Mouse (Mus musculus): ENCODE results near the gene Rsph6a. TPM values are rescaled to one million over a fixed set of nuclear protein-coding genes. Genes with fewer than 3 reads are reported as not detected.

Gene Rsph6a
- 0.34 TPM for total RNA-seq (2023)

DNA sequence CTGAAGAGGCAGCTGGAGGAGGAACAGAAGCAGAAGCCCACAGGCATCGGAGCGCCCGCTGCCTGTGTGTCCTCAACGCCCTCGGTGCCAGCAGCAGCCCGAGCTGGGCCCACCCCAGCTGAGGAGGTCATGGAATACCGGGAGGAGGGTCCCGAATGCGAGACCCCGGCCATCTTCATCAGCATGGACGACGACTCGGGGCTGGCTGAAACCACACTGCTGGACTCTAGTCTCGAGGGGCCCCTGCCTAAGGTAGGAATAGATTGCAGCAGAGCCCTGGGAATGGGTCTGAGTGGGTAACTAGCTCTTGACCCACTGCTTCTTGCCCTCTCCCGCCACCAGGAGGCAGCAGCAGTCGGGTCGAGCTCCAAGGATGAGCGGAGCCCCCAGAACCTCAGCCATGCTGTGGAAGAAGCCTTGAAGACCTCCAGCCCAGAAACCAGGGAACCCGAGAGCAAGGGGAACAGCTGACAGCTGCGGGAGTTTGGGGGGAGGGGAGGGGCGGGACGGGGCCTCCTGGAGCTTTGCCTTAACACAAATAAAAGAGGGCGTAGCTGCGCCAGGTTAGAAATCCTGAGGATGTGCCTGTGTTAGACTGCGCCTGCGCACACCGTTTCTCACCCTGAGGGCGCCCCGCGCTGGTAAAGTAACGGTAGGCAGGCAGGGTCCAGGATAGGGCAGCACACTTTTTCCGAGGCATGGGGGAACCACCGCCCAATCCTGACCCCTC, at the start of gene Rsph6a:
Rsph6a (plus strand) TSS at position 644 of the 730 bp plus-strand sequence.

DNA sequence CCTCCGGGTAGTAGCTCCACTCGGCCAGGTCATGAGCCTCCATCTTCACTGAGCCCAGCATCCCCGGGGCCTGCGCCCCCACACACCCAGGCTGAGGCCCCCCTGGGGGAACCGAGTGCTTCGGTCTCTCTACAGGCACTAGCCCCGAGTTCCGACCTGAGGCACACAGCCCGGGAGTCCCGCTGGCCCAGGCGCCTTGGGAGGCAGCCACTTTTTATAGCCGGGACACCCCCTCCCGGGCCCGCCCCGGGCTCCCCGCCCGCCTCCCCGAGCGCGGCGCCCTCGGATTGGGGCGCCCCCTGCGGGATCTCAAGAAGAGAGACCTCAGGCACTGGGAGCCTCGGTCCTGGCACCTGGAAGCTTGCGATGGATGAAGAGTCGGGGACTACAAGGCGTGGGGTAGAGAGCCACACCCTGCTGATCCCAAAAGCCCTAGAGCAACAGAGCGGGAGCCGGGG, 31.1 kb upstream of the Rsph6a start, which contains the start of gene Foxa3:
Foxa3 (minus strand) TSS at position 182 of the 458 bp plus-strand sequence.

DNA sequence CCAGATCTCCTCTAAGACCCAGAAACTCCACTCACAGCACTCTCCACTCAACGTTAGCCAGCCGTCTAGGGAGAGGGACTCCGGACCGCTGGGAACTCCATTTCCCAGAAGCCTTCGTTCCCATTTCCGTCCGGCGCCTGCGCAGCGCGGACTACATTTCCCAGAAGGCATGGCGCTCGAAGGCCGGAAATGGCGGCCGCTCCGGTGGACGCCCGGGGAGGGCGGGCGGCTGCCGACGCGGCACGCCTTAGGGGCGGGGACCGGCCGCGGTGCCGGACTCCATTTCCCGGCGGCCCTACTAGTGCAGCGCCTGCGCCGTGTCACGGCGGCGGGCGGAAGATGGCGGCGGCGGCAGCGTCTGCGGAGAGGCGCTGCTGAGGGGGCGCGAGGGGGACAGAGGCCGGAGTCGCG, 30.4 kb upstream of the Rsph6a start, which contains the start of gene Sympk:
Sympk (plus strand) TSS at position 282 of the 411 bp plus-strand sequence.

DNA sequence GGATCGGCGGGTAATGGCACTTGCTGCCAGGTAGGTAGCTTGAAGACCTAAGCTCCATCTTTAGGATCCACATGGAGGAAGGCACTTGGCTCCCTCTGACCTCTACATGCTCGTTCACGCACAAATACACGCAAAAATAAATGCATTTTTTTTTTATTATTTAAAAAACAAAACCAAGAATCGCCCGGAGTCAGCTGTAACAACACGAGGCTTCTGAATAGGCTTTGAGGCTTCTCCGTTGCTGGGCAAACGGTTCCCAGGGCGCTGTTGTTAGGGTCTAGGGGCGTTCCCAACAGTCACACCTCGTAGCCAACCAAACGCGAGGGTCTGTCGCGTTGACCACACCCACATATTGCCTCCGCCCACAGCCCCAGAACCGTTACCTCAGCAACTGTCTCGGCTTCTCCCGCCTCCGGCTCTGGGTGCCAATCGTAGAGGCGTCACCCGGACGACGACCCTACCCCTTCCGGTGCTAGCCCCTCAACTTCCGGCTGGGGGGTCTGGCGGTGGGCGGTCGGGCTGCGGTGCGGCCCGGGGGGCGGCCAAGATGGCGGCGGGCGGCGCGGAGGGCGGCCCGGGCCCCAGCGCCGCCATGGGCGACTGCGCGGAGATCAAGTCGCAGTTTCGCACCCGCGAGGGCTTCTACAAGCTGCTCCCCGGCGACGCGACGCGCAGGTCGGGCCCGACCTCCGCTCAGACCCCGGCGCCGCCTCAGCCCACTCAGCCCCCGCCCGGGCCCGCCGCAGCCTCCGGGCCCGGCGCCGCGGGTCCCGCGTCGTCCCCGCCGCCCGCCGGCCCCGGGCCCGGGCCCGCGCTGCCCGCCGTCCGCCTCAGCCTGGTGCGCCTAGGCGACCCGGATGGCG, 21.5 kb downstream of the Rsph6a start, which contains the start of gene Dmwd:
Dmwd (plus strand) TSS at position 505 of the 863 bp plus-strand sequence.

DNA sequence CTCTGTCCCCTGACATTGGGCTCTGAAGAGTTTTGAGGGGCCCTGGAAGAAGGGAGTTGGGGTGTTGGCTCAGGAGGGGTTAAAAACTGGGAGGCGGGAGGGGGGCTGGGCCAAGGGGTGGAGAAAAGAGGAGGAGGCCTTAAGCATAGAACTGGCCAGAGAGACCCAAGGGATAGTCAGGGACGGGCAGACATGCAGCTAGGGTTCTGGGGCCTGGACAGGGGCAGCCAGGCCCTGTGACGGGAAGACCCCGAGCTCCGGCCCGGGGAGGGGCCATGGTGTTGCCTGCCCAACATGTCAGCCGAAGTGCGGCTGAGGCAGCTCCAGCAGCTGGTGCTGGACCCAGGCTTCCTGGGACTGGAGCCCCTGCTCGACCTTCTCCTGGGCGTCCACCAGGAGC, 29.2 kb downstream of the Rsph6a start, which contains the start of gene Dmpk:
Dmpk (plus strand) TSS at position 149 of the 400 bp plus-strand sequence.

DNA sequence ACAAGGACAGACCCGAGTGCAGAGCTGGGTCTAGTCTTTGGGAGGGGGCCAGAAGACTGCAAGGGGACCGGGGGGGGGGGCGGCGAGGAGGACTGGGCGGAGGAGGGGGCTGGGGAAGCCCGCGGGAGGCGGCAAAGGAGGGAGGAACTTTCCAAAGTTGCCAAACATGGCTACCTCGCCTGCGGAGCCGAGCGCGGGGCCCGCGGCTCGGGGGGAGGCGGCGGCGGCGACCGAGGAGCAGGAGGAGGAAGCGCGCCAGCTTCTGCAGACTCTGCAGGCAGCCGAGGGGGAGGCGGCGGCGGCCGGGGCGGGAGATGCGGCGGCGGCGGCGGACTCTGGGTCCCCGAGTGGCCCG, 40.0 kb downstream of the Rsph6a start, which contains the start of gene Six5:
Six5 (plus strand) TSS at position 124 of the 355 bp plus-strand sequence.

DNA sequence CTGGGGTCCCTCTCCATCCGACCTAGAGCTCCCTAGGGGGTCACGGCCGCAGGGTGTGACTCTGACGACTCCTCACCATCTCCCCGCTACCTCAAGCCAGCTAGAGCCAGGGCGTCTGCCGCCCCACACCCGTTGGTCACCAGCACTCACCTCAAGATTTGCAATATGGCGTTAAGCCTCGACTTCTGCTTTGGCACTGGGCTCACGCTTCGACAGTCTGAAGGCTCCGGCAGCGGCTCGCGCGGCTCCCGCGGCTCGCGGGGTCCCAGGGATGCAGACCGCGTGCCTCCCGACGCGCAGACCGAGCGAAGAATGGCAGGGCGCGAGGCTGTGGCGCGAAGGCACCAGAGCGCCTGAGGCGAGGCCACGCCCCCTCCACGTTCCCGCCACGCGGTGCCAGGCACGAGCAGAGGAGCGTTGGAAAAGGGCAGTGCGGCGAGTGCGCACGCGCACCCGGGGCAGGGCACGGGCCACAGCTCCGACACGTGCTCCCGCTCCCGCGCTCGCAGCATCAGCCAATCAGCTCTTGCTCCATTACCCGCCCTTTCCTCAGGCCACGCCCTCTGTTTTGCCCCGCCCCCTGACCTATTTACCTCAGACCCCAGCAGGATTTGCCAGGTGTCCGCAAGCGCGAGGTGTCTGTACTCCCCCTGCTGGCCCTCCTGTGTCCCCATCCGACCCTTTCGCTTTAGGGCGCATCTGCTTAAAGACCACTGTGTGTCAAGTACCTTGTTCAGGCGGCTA, 63.7 kb downstream of the Rsph6a start, which contains the start of gene Gm4969:
Gm4969 (minus strand) TSS at position 341 of the 744 bp plus-strand sequence.

DNA sequence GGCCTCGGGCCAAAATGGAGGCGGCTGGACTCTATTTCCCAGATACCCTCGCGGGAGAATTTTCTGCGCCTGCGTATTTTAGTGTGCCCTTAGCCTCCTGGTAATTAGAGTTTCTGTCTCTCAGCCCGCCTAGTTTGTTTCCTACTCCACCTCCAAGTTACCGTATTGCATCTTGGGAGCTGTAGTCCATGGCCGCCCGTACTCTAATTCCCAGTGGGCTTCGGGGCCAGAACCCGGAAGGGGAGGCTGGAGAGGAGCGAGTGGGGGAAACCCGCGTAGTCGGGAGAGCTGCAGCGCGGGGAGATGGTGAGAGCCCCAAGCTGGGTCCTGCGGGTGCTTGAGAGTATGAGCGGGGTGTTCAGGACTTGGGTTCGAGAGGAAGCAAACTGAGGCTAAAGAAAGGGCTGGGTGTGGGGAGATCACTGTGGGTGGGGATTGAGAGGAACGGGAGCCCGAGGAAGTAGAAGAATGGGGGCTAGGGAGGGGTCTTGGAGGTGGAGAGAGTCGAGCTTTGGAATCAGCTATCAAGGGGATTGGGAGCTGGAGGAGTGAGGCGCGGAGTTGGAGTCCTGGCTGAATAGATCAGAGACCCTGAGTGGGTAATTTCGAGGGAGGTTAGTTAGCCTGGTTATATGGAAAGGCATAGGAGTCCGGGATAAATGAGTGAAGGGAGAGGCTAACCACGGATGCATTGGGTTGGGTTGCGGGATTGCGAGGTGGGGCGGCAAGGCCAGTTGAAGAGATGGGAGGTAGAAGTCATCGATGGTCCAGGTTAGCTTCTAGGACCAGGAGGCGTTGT, 65.3 kb downstream of the Rsph6a start, which contains the start of gene Fbxo46:
Fbxo46 (plus strand) TSS at position 229 of the 799 bp plus-strand sequence.

Other genes starting within 250 kb of the Rsph6a start
- gene Psg17, start 233.1 kb upstream of the Rsph6a start, total RNA-seq (2023): not detected
- gene Mill2, start 214.7 kb upstream of the Rsph6a start, total RNA-seq (2023): not detected
- 9.7 TPM for gene Pglyrp1, start 183.4 kb upstream of the Rsph6a start, total RNA-seq (2023)
- 20.6 TPM for gene Ccdc61, start 144.3 kb upstream of the Rsph6a start, total RNA-seq (2023)
- not detected for gene Nova2, start 128.8 kb upstream of the Rsph6a start, total RNA-seq (2023)
- gene Nanos2, start 67.3 kb upstream of the Rsph6a start, total RNA-seq (2023): not detected
- gene Mypop, start 63.4 kb upstream of the Rsph6a start, total RNA-seq (2023): 1.7 TPM
- gene Irf2bp1, start 50.6 kb upstream of the Rsph6a start, total RNA-seq (2023): 29.4 TPM
- gene Foxa3, start 31.2 kb upstream of the Rsph6a start, total RNA-seq (2023): not detected
- 95.9 TPM for gene Sympk, start 30.3 kb upstream of the Rsph6a start, total RNA-seq (2023)
- gene Dmwd, start 21.5 kb downstream of the Rsph6a start, total RNA-seq (2023): 1.5 TPM
- gene Dmpk, start 29.2 kb downstream of the Rsph6a start, total RNA-seq (2023): 1.5 TPM
- 0.83 TPM for gene Six5, start 39.9 kb downstream of the Rsph6a start, total RNA-seq (2023)
- gene Gm4969, start 63.7 kb downstream of the Rsph6a start, total RNA-seq (2023): not detected
- 23.1 TPM for gene Fbxo46, start 65.2 kb downstream of the Rsph6a start, total RNA-seq (2023)
- gene Qpctl, start 94.6 kb downstream of the Rsph6a start, total RNA-seq (2023): 11.3 TPM
- 88.9 TPM for gene Snrpd2, start 95.0 kb downstream of the Rsph6a start, total RNA-seq (2023)
- not detected for gene Gipr, start 111.4 kb downstream of the Rsph6a start, total RNA-seq (2023)
- gene Eml2, start 121.7 kb downstream of the Rsph6a start, total RNA-seq (2023): 15.5 TPM
- not detected for gene Gpr4, start 157.8 kb downstream of the Rsph6a start, total RNA-seq (2023)
- gene Opa3, start 173.6 kb downstream of the Rsph6a start, total RNA-seq (2023): 51.9 TPM
- 296 TPM for gene Vasp, start 217.1 kb downstream of the Rsph6a start, total RNA-seq (2023)
- 2.3 TPM for gene Ppm1n, start 225.4 kb downstream of the Rsph6a start, total RNA-seq (2023)
- gene Rtn2, start 227.9 kb downstream of the Rsph6a start, total RNA-seq (2023): not detected

Measured in CD8-positive naive resting alpha-beta T cell, adult 57 days (primary cell).